Mouse (Mus musculus) monocyte, adult 5-6 weeks (primary cell): Measurements from ENCODE around the gene Slc2a4. TPM values are rescaled to one million over a fixed set of nuclear protein-coding genes. Genes with fewer than 3 reads are reported as not detected.

Source experiments
- ATAC-seq: fragments of 153-309, 156-312 bp; replicated peaks from 2 replicates; pipeline ENCODE4 v1.8.0; 2017; ENCODE audit warnings: mild to moderate bottlenecking; ENCODE audit not compliant: low TSS enrichment, insufficient number of reproducible peaks, severe bottlenecking, poor library complexity, low FRiP score
- total RNA-seq: library from RNA; stranded (forward); fragments of 200-1000, 200-491, 200-594 nt; gene quantifications from 3 replicates; pipeline ENCODE4 v1.2.3, GENCODE M21; 2017

Gene Slc2a4
- total RNA-seq, 1 experiment from 2014 or later: not detected

GRCm38 (mm10) chr11:69912716-69913530 lies 35.1 kb downstream of the Slc2a4 start:
- no peak for ATAC-seq

GRCm38 (mm10) chr11:69911701-69912100 lies 36.3 kb downstream of the Slc2a4 start:
- ATAC-seq: no peak

GRCm38 (mm10) chr11:69910781-69911560 lies 37.0 kb downstream of the Slc2a4 start:
- ATAC-seq: no peak

- ATAC-seq: no peak
Observed at GRCm38 (mm10) chr11:69910177-69910576, 37.8 kb downstream of the Slc2a4 start.

- no peak for ATAC-seq
Observed at GRCm38 (mm10) chr11:69909174-69909573, 38.8 kb downstream of the Slc2a4 start.

GRCm38 (mm10) chr11:69908645-69909044 lies 39.3 kb downstream of the Slc2a4 start:
- ATAC-seq: no peak

GRCm38 (mm10) chr11:69904311-69904710 lies 43.7 kb downstream of the Slc2a4 start:
- ATAC-seq: no peak

- ATAC-seq: no peak
Observed at GRCm38 (mm10) chr11:69902972-69903371, 45.0 kb downstream of the Slc2a4 start.

GRCm38 (mm10) chr11:69901993-69902392 lies 46.0 kb downstream of the Slc2a4 start:
- ATAC-seq: no peak

- peak; percentile 76 for ATAC-seq
Observed at GRCm38 (mm10) chr11:69901406-69901846, 46.6 kb downstream of the Slc2a4 start.

GRCm38 (mm10) chr11:69900471-69901405 lies 47.2 kb downstream of the Slc2a4 start, which contains the start of the genes 2810408A11Rik and Neurl4:
TSS of gene 2810408A11Rik (minus strand) at chr11:69900987.
TSS of gene Neurl4 (plus strand) at chr11:69901072.
- peak; percentile 88 for ATAC-seq

- ATAC-seq: no peak
Observed at GRCm38 (mm10) chr11:69899870-69900269, 48.1 kb downstream of the Slc2a4 start.

- no peak for ATAC-seq
Observed at GRCm38 (mm10) chr11:69895291-69895690, 52.7 kb downstream of the Slc2a4 start, which contains the start of gene Acap1. TSS of gene Acap1 (minus strand) at chr11:69895539.

GRCm38 (mm10) chr11:69894671-69895070 lies 53.3 kb downstream of the Slc2a4 start:
- peak; percentile 78 for ATAC-seq

Other genes with a start within 250 kb of the Slc2a4 start
- gene Polr2a, start 189.6 kb downstream of the Slc2a4 start, total RNA-seq: 21.5 to 120 TPM (median 48.7 TPM) in 3 replicates
- not detected in 3 replicates for gene Slc35g3, start 186.2 kb downstream of the Slc2a4 start, total RNA-seq
- 6.6 to 23.7 TPM (median 7.7 TPM) in 3 replicates for gene Zbtb4, start 182.3 kb downstream of the Slc2a4 start, total RNA-seq
- gene Chrnb1, start 152.2 kb downstream of the Slc2a4 start, total RNA-seq: 2.3 to 5.8 TPM (median 2.7 TPM) in 3 replicates
- gene Fgf11, start 146.3 kb downstream of the Slc2a4 start, total RNA-seq: 0.64 TPM in 1 of 3 replicates, not detected in the others
- gene Tmem102, start 142.6 kb downstream of the Slc2a4 start, total RNA-seq: not detected in 3 replicates
- gene Gm39566, start 132.9 kb downstream of the Slc2a4 start, total RNA-seq: not detected in 3 replicates
- 0.29 TPM in 1 of 3 replicates, not detected in the others for gene Spem2, start 129.7 kb downstream of the Slc2a4 start, total RNA-seq
- gene Spem1, start 126.0 kb downstream of the Slc2a4 start, total RNA-seq: not detected in 3 replicates
- gene Nlgn2, start 110.4 kb downstream of the Slc2a4 start, total RNA-seq: 0.10 to 0.29 TPM (median 0.11 TPM) in 3 replicates
- 35.3 to 85.7 TPM (median 75.7 TPM) in 3 replicates for gene Tmem256, start 109.7 kb downstream of the Slc2a4 start, total RNA-seq
- gene Plscr3, start 101.8 kb downstream of the Slc2a4 start, total RNA-seq: 0.53 to 3.8 TPM (median 2.8 TPM) in 3 replicates
- not detected in 3 replicates for gene Tnk1, start 89.5 kb downstream of the Slc2a4 start, total RNA-seq
- not detected in 3 replicates for gene Tmem95, start 70.2 kb downstream of the Slc2a4 start, total RNA-seq
- gene Kctd11, start 66.8 kb downstream of the Slc2a4 start, total RNA-seq: 1.6 to 9.9 TPM (median 2.5 TPM) in 3 replicates
- 83.6 to 201 TPM (median 84.0 TPM) in 3 replicates for gene Acap1, start 52.6 kb downstream of the Slc2a4 start, total RNA-seq
- gene 2810408A11Rik, start 47.2 kb downstream of the Slc2a4 start, total RNA-seq: 0.87 TPM in 1 of 3 replicates, not detected in the others
- 16.1 to 57.8 TPM (median 24.6 TPM) in 3 replicates for gene Neurl4, start 47.1 kb downstream of the Slc2a4 start, total RNA-seq
- 85.4 to 110 TPM (median 101 TPM) in 3 replicates for gene Gps2, start 34.3 kb downstream of the Slc2a4 start, total RNA-seq
- gene Eif5a, start 26.2 kb downstream of the Slc2a4 start, total RNA-seq: 255 to 299 TPM (median 276 TPM) in 3 replicates
- not detected in 3 replicates for gene Ybx2, start 12.4 kb downstream of the Slc2a4 start, total RNA-seq
- gene Cldn7, start 16.6 kb upstream of the Slc2a4 start, total RNA-seq: not detected in 3 replicates
- gene Ctdnep1, start 33.0 kb upstream of the Slc2a4 start, total RNA-seq: 19.4 to 30.8 TPM (median 23.6 TPM) in 3 replicates
- gene Elp5, start 34.3 kb upstream of the Slc2a4 start, total RNA-seq: 29.0 to 43.7 TPM (median 33.9 TPM) in 3 replicates
- 244 to 340 TPM (median 296 TPM) in 3 replicates for gene Gabarap, start 43.0 kb upstream of the Slc2a4 start, total RNA-seq
- 48.7 to 74.0 TPM (median 57.5 TPM) in 3 replicates for gene Phf23, start 47.6 kb upstream of the Slc2a4 start, total RNA-seq
- 18.6 to 27.1 TPM (median 19.1 TPM) in 3 replicates for gene Dvl2, start 52.4 kb upstream of the Slc2a4 start, total RNA-seq
- gene Acadvl, start 67.2 kb upstream of the Slc2a4 start, total RNA-seq: 46.9 to 64.6 TPM (median 55.3 TPM) in 3 replicates
- gene Dlg4, start 68.8 kb upstream of the Slc2a4 start, total RNA-seq: 3.5 to 20.2 TPM (median 6.5 TPM) in 3 replicates
- not detected in 3 replicates for gene Asgr1, start 105.9 kb upstream of the Slc2a4 start, total RNA-seq
- 2.8 TPM in 1 of 3 replicates, not detected in the others for gene Asgr2, start 144.5 kb upstream of the Slc2a4 start, total RNA-seq
- 0.38 to 0.39 TPM in 2 of 3 replicates, not detected in the other for gene Mgl2, start 182.1 kb upstream of the Slc2a4 start, total RNA-seq
- 5.3 to 21.7 TPM (median 15.6 TPM) in 3 replicates for gene Clec10a, start 208.0 kb upstream of the Slc2a4 start, total RNA-seq